Mouse (Mus musculus) megakaryocyte, embryonic 14.5 days (primary cell): ENCODE measurements around the gene Oog1.
"Not testable (repeated sequence)": the region's sequence is repeated elsewhere in the genome, so short reads cannot be mapped to it uniquely, and the experiment has no call there.

Source experiments
- FLI1 ChIP-seq: IDR thresholded peaks from 2 replicates; pipeline ENCODE4 v1.6.1; 2012; ENCODE audit warnings: low read length, inconsistent platforms, mixed read lengths
- GATA1 ChIP-seq: IDR thresholded peaks from 3 replicates; pipeline ENCODE4 v1.6.1; 2012; ENCODE audit warnings: mixed read lengths, low read length, inconsistent platforms, borderline replicate concordance

GRCm38 (mm10) chr12:87644520-87644919, 42.0 kb downstream of the Oog1 start, which contains the start of gene Gm16381:
- TF ChIP-seq GATA1, FLI1: not testable (repeated sequence)
